Mouse (Mus musculus) heart, embryonic 13.5 days (tissue): ENCODE measurements around the gene Mapkapk5. TPM values are rescaled to one million over a fixed set of nuclear protein-coding genes. Genes with fewer than 3 reads are reported as not detected.

Experiments used
- ATAC-seq: fragments of 200-750 bp; cut with Nextera tagmentation; 2 replicates; pipeline ENCODE4 v1.8.0; 2017; ENCODE audit warnings: moderate TSS enrichment; ENCODE audit not compliant: insufficient number of reproducible peaks, low FRiP score, low TSS enrichment; ENCODE audit errors: extremely low read depth
- H3K27ac ChIP-seq: fragments of 300-500 bp; sonication (generic); replicated peaks from 2 replicates; pipeline ENCODE4 v1.5.1; 2015; ENCODE audit warnings: moderate library complexity, mild to moderate bottlenecking, inconsistent platforms
- H3K27me3 ChIP-seq: fragments of 300-500 bp; sonication (generic); replicated peaks from 2 replicates; pipeline ENCODE4 v1.6.1; 2015; ENCODE audit warnings: mild to moderate bottlenecking, inconsistent platforms
- H3K36me3 ChIP-seq: fragments of 300-500 bp; sonication (generic); 2 replicates; pipeline ENCODE4 v1.6.1; 2015; ENCODE audit warnings: mild to moderate bottlenecking, inconsistent platforms
- H3K4me1 ChIP-seq: fragments of 300-500 bp; sonication (generic); 2 replicates; pipeline ENCODE4 v1.6.1; 2015; ENCODE audit warnings: inconsistent platforms
- H3K4me2 ChIP-seq: fragments of 300-500 bp; sonication (generic); 2 replicates; pipeline ENCODE4 v1.6.1; 2015; ENCODE audit warnings: inconsistent platforms, mild to moderate bottlenecking, moderate library complexity
- H3K4me3 ChIP-seq: fragments of 300-500 bp; sonication (generic); 2 replicates; pipeline ENCODE4 v1.5.1; 2015; ENCODE audit warnings: moderate library complexity, mild to moderate bottlenecking, inconsistent platforms
- H3K9ac ChIP-seq: fragments of 300-500 bp; sonication (generic); 2 replicates; pipeline ENCODE4 v1.6.1; 2015; ENCODE audit warnings: inconsistent platforms, mild to moderate bottlenecking, moderate library complexity
- H3K9me3 ChIP-seq: fragments of 300-500 bp; sonication (generic); 2 replicates; pipeline ENCODE4 v1.6.1; 2016; ENCODE audit warnings: inconsistent platforms
- WGBS: fragments of 180-500 bp; shearing (Covaris S2); methylation state at CpG from one replicate; pipeline ENCODE4 v1.1.7; 2015; ENCODE audit warnings: mixed read lengths; 5-methylcytosine and 5-hydroxymethylcytosine counted together
- polyA plus RNA-seq: library from polyadenylated mRNA; unstranded; fragments of >200 nt; fragmentation: Nextera tagmentation; extraction: Ambion mirVana; gene quantifications from 2 replicates; pipeline ENCODE4 v1.2.1, GENCODE M21; 2015

Mapkapk5 gene
- 31.7 and 33.6 TPM in 2 replicates for polyA plus RNA-seq

GRCm38 (mm10) chr5:121545793-121546529 is at the start of gene Mapkapk5:
Gene Mapkapk5, minus strand, starts transcription at chr5:121545905.
- ATAC-seq, result peak; percentile 90
- no peaks in the 10 kb centered on the region for H3K9me3 ChIP-seq
- 2% methylated on average over 55 of the region's 55 CpGs for WGBS

GRCm38 (mm10) chr5:121594714-121595313 is 49.1 kb upstream of the Mapkapk5 start:
- no peak for ATAC-seq
- H3K4me1 ChIP-seq, result peaks cover 42% of the 10 kb centered on the region
- no peak overlapping the region for H3K27ac ChIP-seq
- H3K4me2 ChIP-seq, result peak overlapping the region; percentile 98; the same call in 1 of the 2 replicates
- H3K4me3 ChIP-seq, result no peak overlapping the region
- 74% methylated on average over 6 of the region's 6 CpGs for WGBS
- H3K36me3 ChIP-seq, result no peaks in the 10 kb centered on the region
- H3K27me3 ChIP-seq, result peaks cover 13% of the 10 kb centered on the region; the same call in 1 of the 2 replicates
- H3K9me3 ChIP-seq, result no peaks in the 10 kb centered on the region
- H3K9ac ChIP-seq, result no peak overlapping the region

More at GRCm38 (mm10) chr5:121545793-121546529, at the start of gene Mapkapk5:
- Histone ChIP-seq H3K36me3 (no peaks in the 10 kb centered on the region), H3K27me3 (no peaks in the 10 kb centered on the region), H3K4me3 (peak within 1 kb of the TSS; percentile 100), H3K4me1 (peaks cover 32% of the 10 kb centered on the region), H3K27ac (peak within 1 kb of the TSS; percentile 90), H3K4me2 (peak within 1 kb of the TSS; percentile 97), H3K9ac (peak within 1 kb of the TSS; percentile 98)

- 3% methylated on average over 47 of the region's 47 CpGs for WGBS
- ATAC-seq, result peak; percentile 63
- Histone ChIP-seq H3K4me2 (peak within 1 kb of the TSS; percentile 98), H3K27me3 (peaks cover 8% of the 10 kb centered on the region; the same call in 1 of the 2 replicates), H3K36me3 (no peaks in the 10 kb centered on the region), H3K4me1 (peaks cover 42% of the 10 kb centered on the region), H3K9me3 (no peaks in the 10 kb centered on the region), H3K4me3 (peak within 1 kb of the TSS; percentile 68), H3K27ac (peak within 1 kb of the TSS; percentile 67), H3K9ac (peak within 1 kb of the TSS; percentile 89)
Measured at GRCm38 (mm10) chr5:121593451-121594401, 48.0 kb upstream of the Mapkapk5 start, which contains the start of gene Aldh2. Gene Aldh2, minus strand, starts transcription at chr5:121593824.

GRCm38 (mm10) chr5:121592816-121593407 is 47.2 kb upstream of the Mapkapk5 start:
- no peak for ATAC-seq
- Histone ChIP-seq H3K27me3 (0 out of 2 replicates have a peak, but pooled peaks cover 2% of the 10 kb centered on the region), H3K9ac (peak overlapping the region; percentile 89), H3K4me2 (peak overlapping the region; percentile 98), H3K36me3 (no peaks in the 10 kb centered on the region), H3K27ac (no peak overlapping the region; the same call in 1 of the 2 replicates), H3K4me1 (peaks cover 42% of the 10 kb centered on the region), H3K4me3 (peak overlapping the region; percentile 68), H3K9me3 (no peaks in the 10 kb centered on the region)
- WGBS, result 5% methylated on average over 33 of the region's 33 CpGs

- Histone ChIP-seq H3K9ac (no peak overlapping the region; the same call in 1 of the 2 replicates), H3K27ac (no peak overlapping the region)
- ATAC-seq, result no peak
Measured at GRCm38 (mm10) chr5:121592064-121592815, 46.5 kb upstream of the Mapkapk5 start.

GRCm38 (mm10) chr5:121591417-121592063 is 45.8 kb upstream of the Mapkapk5 start:
- H3K9ac ChIP-seq, result peak overlapping the region; percentile 40; the same call in 1 of the 2 replicates
- H3K27me3 ChIP-seq, result 0 out of 2 replicates have a peak, but pooled peaks cover 2% of the 10 kb centered on the region
- H3K9me3 ChIP-seq, result no peaks in the 10 kb centered on the region
- WGBS, result 46% methylated on average over 11 of the region's 11 CpGs
- peaks cover 50% of the 10 kb centered on the region for H3K4me1 ChIP-seq
- H3K36me3 ChIP-seq, result no peaks in the 10 kb centered on the region
- no peak overlapping the region for H3K27ac ChIP-seq
- H3K4me2 ChIP-seq, result peak overlapping the region; percentile 98
- no peak overlapping the region for H3K4me3 ChIP-seq
- no peak for ATAC-seq

More at GRCm38 (mm10) chr5:121592064-121592815, 46.5 kb upstream of the Mapkapk5 start:
- WGBS, result 66% methylated on average over 11 of the region's 11 CpGs
- Histone ChIP-seq H3K4me1 (peaks cover 44% of the 10 kb centered on the region), H3K27me3 (0 out of 2 replicates have a peak, but pooled peaks cover 2% of the 10 kb centered on the region), H3K4me3 (peak overlapping the region; percentile 68), H3K4me2 (peak overlapping the region; percentile 98), H3K36me3 (no peaks in the 10 kb centered on the region), H3K9me3 (no peaks in the 10 kb centered on the region)

GRCm38 (mm10) chr5:121589928-121590327 is 44.2 kb upstream of the Mapkapk5 start:
- Histone ChIP-seq H3K4me3 (no peak overlapping the region), H3K9me3 (no peaks in the 10 kb centered on the region), H3K27me3 (0 out of 2 replicates have a peak, but pooled peaks cover 2% of the 10 kb centered on the region), H3K36me3 (no peaks in the 10 kb centered on the region), H3K4me1 (peaks cover 44% of the 10 kb centered on the region), H3K9ac (no peak overlapping the region), H3K27ac (no peak overlapping the region), H3K4me2 (no peak overlapping the region)
- WGBS, result 75% methylated on average over 6 of the region's 6 CpGs
- no peak for ATAC-seq

- Histone ChIP-seq H3K4me3 (no peak overlapping the region), H3K27me3 (no peaks in the 10 kb centered on the region), H3K36me3 (no peaks in the 10 kb centered on the region), H3K27ac (no peak overlapping the region), H3K9me3 (no peaks in the 10 kb centered on the region), H3K4me2 (no peak overlapping the region), H3K4me1 (peaks cover 28% of the 10 kb centered on the region), H3K9ac (no peak overlapping the region)
- WGBS, result 57% methylated on average over 6 of the region's 6 CpGs
- ATAC-seq, result no peak
Measured at GRCm38 (mm10) chr5:121586400-121587039, 40.8 kb upstream of the Mapkapk5 start.

- WGBS, result 77% methylated on average over 5 of the region's 5 CpGs
- Histone ChIP-seq H3K4me2 (no peak overlapping the region), H3K9me3 (no peaks in the 10 kb centered on the region), H3K36me3 (no peaks in the 10 kb centered on the region), H3K4me3 (no peak overlapping the region), H3K9ac (no peak overlapping the region), H3K27ac (no peak overlapping the region), H3K27me3 (no peaks in the 10 kb centered on the region), H3K4me1 (peaks cover 22% of the 10 kb centered on the region)
- ATAC-seq, result no peak
Measured at GRCm38 (mm10) chr5:121585699-121586098, 40.0 kb upstream of the Mapkapk5 start.
